Mouse (Mus musculus): ENCODE measurements around the gene Atp2b4.

GRCm38 (mm10) chr1:133799686-133800445 is 975 bp downstream of the Atp2b4 start:
- TF ChIP-seq POLR2A (IDR thresholded peaks at IDR 0.05; ENCODE audit: low read depth, low read length) (no peak), CTCF (conservative IDR thresholded peaks at IDR 0.05; ENCODE audit: insufficient read depth, insufficient read length, low read depth, low read length) (no peak)

Data from kidney, adult 2 months (tissue).